Mouse (Mus musculus): ENCODE measurements around the gene Rpl7l1. TPM values are rescaled to one million over a fixed set of nuclear protein-coding genes. Genes with fewer than 3 reads are reported as not detected.

Rpl7l1 gene
- 13.7 and 14.0 TPM in 2 replicates for polyA plus RNA-seq (2012; rRNA removed)

DNA sequence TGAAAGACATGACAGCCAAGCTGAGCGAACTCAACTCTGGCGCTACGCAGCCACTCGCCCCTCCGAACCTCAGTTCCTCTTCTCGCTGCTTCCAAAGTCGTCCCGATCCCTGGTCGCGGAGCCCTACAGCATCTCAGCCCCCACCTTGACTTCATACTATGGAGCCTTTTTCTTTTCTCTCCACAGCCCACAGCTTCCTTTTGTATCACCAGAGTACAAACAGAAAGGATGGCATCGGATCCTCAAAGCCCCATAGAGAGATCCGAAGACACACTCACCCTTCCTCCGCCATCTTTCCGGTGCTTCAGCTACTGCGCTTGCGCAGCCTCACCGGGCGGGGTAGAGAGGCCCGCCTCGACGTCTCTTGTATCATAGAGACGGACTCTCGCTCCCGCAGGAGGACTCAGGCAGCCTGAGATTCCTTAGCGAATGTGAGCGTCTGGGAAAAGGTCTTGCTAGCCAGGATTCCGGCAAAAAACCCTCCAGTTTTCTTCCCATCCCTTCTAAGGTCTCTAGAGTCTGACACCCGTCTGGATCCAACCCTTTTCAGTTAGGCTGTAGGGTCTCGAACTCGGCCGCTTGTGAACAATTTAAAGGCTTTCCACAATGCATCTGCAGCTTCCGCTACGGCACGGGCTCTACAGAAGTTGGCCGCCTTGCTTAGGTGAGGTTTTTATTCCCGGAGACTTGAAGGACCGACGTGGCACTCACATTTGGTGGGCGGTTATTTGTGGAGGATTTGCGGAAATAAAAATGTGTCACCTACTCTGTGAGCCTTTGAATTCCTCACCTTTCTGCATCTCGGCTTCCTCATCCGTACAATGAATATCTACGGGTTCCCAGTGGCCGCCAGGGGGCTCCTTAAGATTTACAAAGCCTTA lies at the start of gene Rpl7l1:
TSS of gene Rpl7l1 (minus strand) at position 332 of the 881 bp plus-strand sequence.
- H3K27me3 ChIP-seq (ENCODE audit: control insufficient read depth, insufficient read depth, low read length): no peaks in the 10 kb centered on the region

DNA sequence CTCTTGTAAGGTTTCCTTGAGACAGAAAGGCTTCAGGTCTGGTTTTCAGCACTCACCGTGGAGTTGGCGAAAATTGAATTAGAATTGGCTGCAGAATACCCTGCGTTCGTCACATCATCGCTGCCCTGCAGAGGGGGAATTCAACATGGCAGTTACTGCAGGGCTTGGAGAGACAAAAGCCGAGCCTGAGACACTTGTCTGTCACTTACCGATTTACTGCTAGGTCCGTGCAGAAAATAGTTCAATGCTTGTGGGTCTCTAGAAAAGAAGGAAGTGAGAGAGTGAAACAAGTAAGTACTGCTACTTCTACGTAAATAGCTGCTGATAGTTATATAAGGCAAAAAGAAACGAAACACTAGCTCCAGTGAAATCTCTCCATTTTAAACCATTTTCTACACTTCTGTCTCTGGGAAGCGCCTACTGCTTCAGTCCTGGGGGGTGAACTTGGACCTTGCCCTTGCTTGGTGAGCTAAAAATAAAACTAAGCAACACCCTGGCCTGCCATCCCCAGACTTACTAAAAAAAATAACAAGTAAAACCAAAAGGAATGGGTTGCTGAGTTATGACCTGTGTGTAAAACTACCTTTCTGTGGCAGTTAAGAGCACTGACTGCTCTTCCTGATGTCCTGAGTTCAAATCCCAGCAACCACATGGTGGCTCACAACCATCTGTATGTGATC lies 47.5 kb upstream of the Rpl7l1 start:
- DNase-seq (ENCODE audit: low read depth in 1 of 2, low spot score in 2 of 2): peak; percentile 22 to 29
- Histone ChIP-seq H3K4me3 (ENCODE audit: extremely low read depth, insufficient read depth, insufficient read length) (peak overlapping the region; percentile 47; the same call in 1 of the 2 replicates), H3K4me1 (ENCODE audit: control insufficient read depth, insufficient read depth, insufficient read length) (peaks cover 7% of the 10 kb centered on the region; the same call in 1 of the 2 replicates), H3K36me3 (ENCODE audit: control insufficient read depth, insufficient read depth, low read length) (peaks cover 15% of the 10 kb centered on the region), H3K27me3 (ENCODE audit: control insufficient read depth, insufficient read depth, low read length) (no peaks in the 10 kb centered on the region), H3K27ac (ENCODE audit: insufficient read depth, low read length) (peak overlapping the region; percentile 91)
- TF ChIP-seq CTCF (IDR thresholded peaks at IDR 0.05; ENCODE audit: extremely low read depth, insufficient read depth, insufficient read length, insufficient replicate concordance) (no peak), POLR2A (IDR thresholded peaks at IDR 0.05; ENCODE audit: low read depth, low read length) (no peak)
- WGBS: 19% methylated on average over 11 of the region's 11 CpGs

More for the DNA sequence above, at the start of gene Rpl7l1:
- TF ChIP-seq CTCF (IDR thresholded peaks at IDR 0.05; ENCODE audit: extremely low read depth, insufficient read depth, insufficient read length, insufficient replicate concordance): peak; percentile 32; the same call in 1 of the 2 replicates
- peak; percentile 93 for TF ChIP-seq POLR2A (IDR thresholded peaks at IDR 0.05; ENCODE audit: low read depth, low read length)
- Histone ChIP-seq H3K4me3 (ENCODE audit: extremely low read depth, insufficient read depth, insufficient read length) (peak within 1 kb of the TSS; percentile 74), H3K36me3 (ENCODE audit: control insufficient read depth, insufficient read depth, low read length) (peaks cover 21% of the 10 kb centered on the region), H3K4me1 (ENCODE audit: control insufficient read depth, insufficient read depth, insufficient read length) (no peaks in the 10 kb centered on the region; the same call in 1 of the 2 replicates), H3K27ac (ENCODE audit: insufficient read depth, low read length) (peak within 1 kb of the TSS; percentile 74)
- WGBS: 1% methylated on average over 44 of the region's 44 CpGs
- DNase-seq (ENCODE audit: low read depth in 1 of 2, low spot score in 2 of 2): peak; percentile 86 to 88

DNA sequence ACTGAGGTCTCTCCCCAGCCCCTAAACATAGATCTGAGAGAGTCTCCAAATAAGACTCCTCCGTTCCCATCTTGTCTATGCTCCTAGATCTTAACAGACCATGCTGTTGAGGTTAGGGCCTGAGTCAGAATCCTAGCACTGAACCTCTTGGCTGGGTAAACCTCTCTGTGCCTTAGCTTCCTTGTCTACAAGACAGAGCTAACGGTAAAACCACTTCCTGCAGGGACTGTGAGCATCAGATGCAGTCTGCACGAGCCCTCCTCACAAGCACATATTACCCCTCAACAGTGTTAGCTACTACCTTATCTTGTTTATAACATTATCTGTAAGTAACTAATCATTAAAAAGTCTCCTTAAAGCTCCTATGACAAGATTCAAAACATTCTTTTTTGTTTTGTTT lies 46.5 kb upstream of the Rpl7l1 start:
- no peaks in the 10 kb centered on the region for H3K27me3 ChIP-seq (ENCODE audit: control insufficient read depth, insufficient read depth, low read length)
- no peak overlapping the region for H3K4me3 ChIP-seq (ENCODE audit: extremely low read depth, insufficient read depth, insufficient read length)
- H3K36me3 ChIP-seq (ENCODE audit: control insufficient read depth, insufficient read depth, low read length): peaks cover 25% of the 10 kb centered on the region
- WGBS: 14% methylated on average over 3 of the region's 3 CpGs
- peaks cover 7% of the 10 kb centered on the region; the same call in 1 of the 2 replicates for H3K4me1 ChIP-seq (ENCODE audit: control insufficient read depth, insufficient read depth, insufficient read length)
- peak; percentile 30 to 47 for DNase-seq (ENCODE audit: low read depth in 1 of 2, low spot score in 2 of 2)
- peak overlapping the region; percentile 52 for H3K27ac ChIP-seq (ENCODE audit: insufficient read depth, low read length)
- no peak for TF ChIP-seq CTCF (IDR thresholded peaks at IDR 0.05; ENCODE audit: extremely low read depth, insufficient read depth, insufficient read length, insufficient replicate concordance)
- TF ChIP-seq POLR2A (IDR thresholded peaks at IDR 0.05; ENCODE audit: low read depth, low read length): no peak

DNA sequence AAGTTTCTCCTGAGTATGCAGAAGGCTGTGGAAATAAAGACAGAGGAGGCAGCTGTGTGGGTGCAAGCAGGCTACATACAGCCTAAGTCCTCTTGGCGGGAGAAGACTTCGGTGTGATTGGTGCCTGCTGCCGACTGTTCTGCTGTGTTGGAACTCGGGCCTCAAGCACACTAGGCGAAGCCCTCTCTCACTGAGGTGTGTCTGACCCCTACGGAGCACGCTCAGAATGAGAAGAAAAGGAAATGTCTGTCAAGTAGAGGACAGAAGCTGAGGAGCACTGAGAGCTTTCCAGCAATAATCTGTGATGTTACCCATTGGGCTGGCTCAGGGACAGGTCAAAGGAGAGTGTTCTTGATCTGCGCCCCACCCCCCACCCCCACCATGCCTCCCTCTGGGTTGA lies 40.6 kb upstream of the Rpl7l1 start:
- H3K4me3 ChIP-seq (ENCODE audit: extremely low read depth, insufficient read depth, insufficient read length): no peak overlapping the region
- no peak for TF ChIP-seq CTCF (IDR thresholded peaks at IDR 0.05; ENCODE audit: extremely low read depth, insufficient read depth, insufficient read length, insufficient replicate concordance)
- no peak for TF ChIP-seq POLR2A (IDR thresholded peaks at IDR 0.05; ENCODE audit: low read depth, low read length)
- DNase-seq (ENCODE audit: low read depth in 1 of 2, low spot score in 2 of 2): no peak
- H3K27me3 ChIP-seq (ENCODE audit: control insufficient read depth, insufficient read depth, low read length): no peaks in the 10 kb centered on the region
- H3K27ac ChIP-seq (ENCODE audit: insufficient read depth, low read length): no peak overlapping the region
- H3K36me3 ChIP-seq (ENCODE audit: control insufficient read depth, insufficient read depth, low read length): peaks cover 42% of the 10 kb centered on the region
- no peaks in the 10 kb centered on the region for H3K4me1 ChIP-seq (ENCODE audit: control insufficient read depth, insufficient read depth, insufficient read length)
- WGBS: 92% methylated on average over 8 of the region's 8 CpGs

DNA sequence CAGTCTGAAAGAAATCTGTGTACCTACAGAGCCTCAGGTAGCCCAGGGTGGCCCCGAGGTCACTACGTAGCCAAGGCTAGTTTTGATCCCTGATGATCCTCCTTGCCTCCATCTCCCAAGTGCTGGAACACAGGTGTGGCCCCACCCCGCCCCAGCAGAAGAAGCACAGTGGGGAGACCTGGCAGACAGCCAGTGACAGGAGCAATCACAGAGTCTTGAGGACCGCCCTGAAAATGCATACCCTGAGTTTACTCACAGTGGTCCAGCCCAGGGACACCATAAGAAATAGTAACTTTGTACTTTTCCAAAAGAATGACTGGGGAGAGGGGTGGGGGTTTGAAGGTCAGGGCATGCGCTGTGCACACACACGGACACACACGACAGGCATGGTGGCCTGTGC lies 38.2 kb upstream of the Rpl7l1 start:
- no peak overlapping the region for H3K4me3 ChIP-seq (ENCODE audit: extremely low read depth, insufficient read depth, insufficient read length)
- no peak for TF ChIP-seq POLR2A (IDR thresholded peaks at IDR 0.05; ENCODE audit: low read depth, low read length)
- TF ChIP-seq CTCF (IDR thresholded peaks at IDR 0.05; ENCODE audit: extremely low read depth, insufficient read depth, insufficient read length, insufficient replicate concordance): no peak
- H3K4me1 ChIP-seq (ENCODE audit: control insufficient read depth, insufficient read depth, insufficient read length): no peaks in the 10 kb centered on the region
- no peak for DNase-seq (ENCODE audit: low read depth in 1 of 2, low spot score in 2 of 2)
- WGBS: 93% methylated on average over 7 of the region's 7 CpGs
- H3K36me3 ChIP-seq (ENCODE audit: control insufficient read depth, insufficient read depth, low read length): peaks cover 36% of the 10 kb centered on the region
- H3K27ac ChIP-seq (ENCODE audit: insufficient read depth, low read length): no peak overlapping the region
- no peaks in the 10 kb centered on the region for H3K27me3 ChIP-seq (ENCODE audit: control insufficient read depth, insufficient read depth, low read length)

DNA sequence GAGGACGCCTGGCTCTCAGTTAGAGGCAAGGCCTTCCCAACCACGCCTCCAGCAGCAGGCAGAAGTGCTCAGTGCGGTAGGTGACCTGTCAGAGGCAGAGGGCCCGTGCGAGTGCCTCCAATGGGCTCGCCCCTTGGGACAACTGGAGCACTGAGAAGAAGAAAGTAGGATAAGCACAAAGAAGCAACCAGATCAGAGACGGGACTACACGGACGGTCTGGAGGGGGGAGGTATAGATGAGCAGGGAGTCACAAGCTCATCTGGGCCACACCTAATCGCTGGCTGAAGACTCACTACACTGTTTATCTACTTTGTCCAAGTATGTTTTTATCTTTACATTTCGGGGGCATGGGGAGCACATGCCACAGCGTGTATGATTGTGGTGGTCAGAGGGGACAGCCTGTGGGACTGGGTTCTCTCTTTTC lies 35.3 kb upstream of the Rpl7l1 start:
- 84% methylated on average over 12 of the region's 12 CpGs for WGBS
- no peak for TF ChIP-seq POLR2A (IDR thresholded peaks at IDR 0.05; ENCODE audit: low read depth, low read length)
- no peak for TF ChIP-seq CTCF (IDR thresholded peaks at IDR 0.05; ENCODE audit: extremely low read depth, insufficient read depth, insufficient read length, insufficient replicate concordance)
- Histone ChIP-seq H3K27ac (ENCODE audit: insufficient read depth, low read length) (no peak overlapping the region), H3K4me3 (ENCODE audit: extremely low read depth, insufficient read depth, insufficient read length) (no peak overlapping the region), H3K27me3 (ENCODE audit: control insufficient read depth, insufficient read depth, low read length) (no peaks in the 10 kb centered on the region), H3K36me3 (ENCODE audit: control insufficient read depth, insufficient read depth, low read length) (peaks cover 19% of the 10 kb centered on the region), H3K4me1 (ENCODE audit: control insufficient read depth, insufficient read depth, insufficient read length) (no peaks in the 10 kb centered on the region)
- no peak for DNase-seq (ENCODE audit: low read depth in 1 of 2, low spot score in 2 of 2)
